Mouse (Mus musculus) liver, adult 2 months (tissue): ENCODE data around the gene Wdr35. TPM values are rescaled to one million over a fixed set of nuclear protein-coding genes. Genes with fewer than 3 reads are reported as not detected.

Experiments
- DNase-seq: peaks from one replicate; pipeline ENCODE4 v3.0.0-alpha.2; 2011; ENCODE audit warnings: low read depth, low spot score; ENCODE audit errors: extremely low read depth
- H3K27ac ChIP-seq: fragments of 200-500 bp; replicated peaks from 2 replicates; pipeline ENCODE4 v1.5.1; 2012; ENCODE audit warnings: low read depth, mild to moderate bottlenecking, control low read depth, inconsistent platforms, low read length; ENCODE audit not compliant: insufficient read depth
- H3K27me3 ChIP-seq: fragments of 200-500 bp; 2 replicates; pipeline ENCODE4 v1.6.1; 2012; ENCODE audit warnings: mild to moderate bottlenecking, moderate library complexity, low read length, inconsistent platforms; ENCODE audit not compliant: control insufficient read depth, insufficient read depth
- H3K36me3 ChIP-seq: fragments of 200-500 bp; 2 replicates; pipeline ENCODE4 v1.6.1; 2012; ENCODE audit warnings: low read length, inconsistent platforms; ENCODE audit not compliant: control insufficient read depth, insufficient read depth
- H3K4me1 ChIP-seq: fragments of 200-500 bp; 2 replicates; pipeline ENCODE4 v1.6.1; 2011; ENCODE audit warnings: low read length; ENCODE audit not compliant: control insufficient read depth, insufficient read depth
- H3K4me3 ChIP-seq: fragments of 200-500 bp; 2 replicates; pipeline ENCODE4 v1.5.1; 2011; ENCODE audit warnings: low read depth, mild to moderate bottlenecking, control low read depth, low read length, moderate library complexity; ENCODE audit not compliant: insufficient read depth
- H3K79me2 ChIP-seq: fragments of 200-500 bp; 2 replicates; pipeline ENCODE4 v1.6.1; 2012; ENCODE audit warnings: inconsistent platforms, mild to moderate bottlenecking, low read length, moderate library complexity; ENCODE audit not compliant: control insufficient read depth, insufficient read depth
- H3K9ac ChIP-seq: fragments of 200-500 bp; 2 replicates; pipeline ENCODE4 v1.6.1; 2012; ENCODE audit warnings: low read depth, mild to moderate bottlenecking, control low read depth, inconsistent platforms, low read length
- CTCF ChIP-seq: fragments of 200-500 bp; IDR thresholded peaks from 2 replicates; pipeline ENCODE4 v1.5.1; 2011; ENCODE audit warnings: low read depth, low read length, control low read depth
- POLR2A ChIP-seq: fragments of 200-500 bp; IDR thresholded peaks from 2 replicates; pipeline ENCODE4 v1.6.1; 2011; ENCODE audit warnings: low read length, control low read depth; ENCODE audit not compliant: insufficient read depth; ENCODE audit errors: extremely low read depth
- WGBS: fragments of 180-500 bp; shearing (Covaris S2); methylation state at CpG from one replicate; pipeline ENCODE4 v1.1.7; 2018; 5-methylcytosine and 5-hydroxymethylcytosine counted together
- polyA plus RNA-seq: library from polyadenylated mRNA; depleted of rRNA; stranded (reverse); fragments of >200 nt; gene quantifications from 2 replicates; pipeline ENCODE4 v1.2.3, GENCODE M21; 2012
- total RNA-seq: library from RNA; depleted of rRNA; stranded (reverse); fragments of >200 nt; gene quantifications from 2 replicates; pipeline ENCODE4 v1.2.3, GENCODE M21; 2014

Gene Wdr35
- total and polyA plus RNA-seq, 2 experiments: 0.59 to 3.0 TPM

GRCm38 (mm10) chr12:9055269-9055668 lies 81.6 kb downstream of the Wdr35 start:
- TF ChIP-seq POLR2A: no peak
- no peak for TF ChIP-seq CTCF
- no peaks in the 10 kb centered on the region for H3K79me2 ChIP-seq
- no peaks in the 10 kb centered on the region for H3K36me3 ChIP-seq
- no peak for DNase-seq
- H3K27ac ChIP-seq: no peak overlapping the region
- no peak overlapping the region for H3K4me3 ChIP-seq
- no peaks in the 10 kb centered on the region for H3K27me3 ChIP-seq
- 71% methylated on average over 11 of the region's 11 CpGs for WGBS
- H3K9ac ChIP-seq: no peak overlapping the region
- no peaks in the 10 kb centered on the region for H3K4me1 ChIP-seq

GRCm38 (mm10) chr12:9059502-9059901 lies 85.8 kb downstream of the Wdr35 start:
- Histone ChIP-seq H3K27ac (no peak overlapping the region), H3K79me2 (no peaks in the 10 kb centered on the region), H3K36me3 (no peaks in the 10 kb centered on the region), H3K4me3 (no peak overlapping the region), H3K9ac (no peak overlapping the region), H3K4me1 (no peaks in the 10 kb centered on the region), H3K27me3 (no peaks in the 10 kb centered on the region)
- no peak for DNase-seq
- no peak for TF ChIP-seq CTCF
- no peak for TF ChIP-seq POLR2A
- WGBS: 87% methylated on average over 3 of the region's 3 CpGs

DNA sequence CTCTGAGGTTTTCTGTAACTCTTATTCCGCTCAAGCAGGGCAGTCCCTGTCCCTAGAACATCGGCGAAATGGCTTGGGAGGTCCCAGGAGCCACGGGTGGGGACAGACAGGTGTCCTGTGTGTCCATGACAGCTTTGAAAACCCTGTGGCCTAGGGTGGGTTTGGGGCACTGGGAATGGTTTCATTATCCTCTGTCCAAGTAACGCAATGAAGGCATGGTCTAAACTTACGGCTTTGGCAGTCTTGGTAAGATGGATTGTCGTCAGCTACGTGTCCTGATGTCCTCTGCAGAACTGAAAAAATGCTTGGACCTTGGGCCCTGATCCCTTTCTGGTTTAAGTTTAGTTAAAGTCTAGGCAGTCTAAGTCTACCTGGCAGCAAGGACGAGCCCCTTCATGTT lies 86.3 kb downstream of the Wdr35 start:
- Histone ChIP-seq H3K4me1 (no peaks in the 10 kb centered on the region), H3K36me3 (no peaks in the 10 kb centered on the region), H3K79me2 (no peaks in the 10 kb centered on the region), H3K27ac (no peak overlapping the region), H3K9ac (no peak overlapping the region), H3K4me3 (no peak overlapping the region), H3K27me3 (no peaks in the 10 kb centered on the region)
- TF ChIP-seq CTCF (no peak), POLR2A (no peak)
- 88% methylated on average over 9 of the region's 9 CpGs for WGBS
- DNase-seq: no peak

DNA sequence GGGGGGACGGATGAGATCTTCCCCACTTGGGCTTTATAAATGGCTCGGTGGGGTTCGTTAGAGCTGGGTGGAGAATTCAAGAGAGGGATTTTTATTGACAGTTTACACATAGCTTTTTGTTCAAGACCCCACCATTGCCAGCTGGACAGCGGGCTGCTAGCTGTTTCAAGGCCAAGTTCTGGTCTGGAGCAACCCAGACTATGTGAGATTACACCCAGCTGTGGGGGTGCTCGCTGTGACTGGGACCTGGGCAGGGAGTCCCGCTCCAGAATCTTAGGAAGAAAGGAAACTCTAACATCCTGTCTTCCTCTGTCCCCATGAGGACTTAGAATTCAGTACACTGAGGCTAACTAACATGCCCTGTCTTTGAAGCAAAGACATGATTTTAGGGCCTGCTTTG lies 89.9 kb downstream of the Wdr35 start:
- Histone ChIP-seq H3K27ac (no peak overlapping the region), H3K4me1 (no peaks in the 10 kb centered on the region), H3K79me2 (no peaks in the 10 kb centered on the region), H3K27me3 (no peaks in the 10 kb centered on the region), H3K36me3 (no peaks in the 10 kb centered on the region), H3K9ac (no peak overlapping the region), H3K4me3 (no peak overlapping the region)
- WGBS: 76% methylated on average over 6 of the region's 6 CpGs
- no peak for TF ChIP-seq POLR2A
- no peak for DNase-seq

- no peak for DNase-seq
- no peak overlapping the region for H3K27ac ChIP-seq
- H3K79me2 ChIP-seq: no peaks in the 10 kb centered on the region
- H3K36me3 ChIP-seq: no peaks in the 10 kb centered on the region
- no peak for TF ChIP-seq CTCF
- TF ChIP-seq POLR2A: no peak
- H3K4me1 ChIP-seq: no peaks in the 10 kb centered on the region
- H3K4me3 ChIP-seq: no peak overlapping the region
- no peaks in the 10 kb centered on the region for H3K27me3 ChIP-seq
- 79% methylated on average over 1 of the region's 1 CpGs for WGBS
- no peak overlapping the region for H3K9ac ChIP-seq
These were observed 97.4 kb downstream of the Wdr35 start for GRCm38 (mm10) chr12:9071058-9071457.

- Histone ChIP-seq H3K27me3 (no peaks in the 10 kb centered on the region), H3K9ac (no peak overlapping the region), H3K4me3 (no peak overlapping the region), H3K4me1 (no peaks in the 10 kb centered on the region), H3K27ac (no peak overlapping the region), H3K79me2 (no peaks in the 10 kb centered on the region), H3K36me3 (no peaks in the 10 kb centered on the region)
- no peak for DNase-seq
- no peak for TF ChIP-seq POLR2A
- no peak for TF ChIP-seq CTCF
- WGBS: 66% methylated on average over 4 of the region's 4 CpGs
These were observed 97.8 kb downstream of the Wdr35 start for GRCm38 (mm10) chr12:9071493-9071892.
